Mouse (Mus musculus) midbrain, embryonic 15.5 days (tissue): ENCODE measurements around the gene Capn8. TPM values are rescaled to one million over a fixed set of nuclear protein-coding genes. Genes with fewer than 3 reads are reported as not detected.

ENCODE experiments used
- ATAC-seq: fragments of 200-750 bp; cut with Nextera tagmentation; replicated peaks from 2 replicates; pipeline ENCODE4 v1.8.0; 2017; ENCODE audit warnings: moderate TSS enrichment
- H3K27ac ChIP-seq: fragments of 300-500 bp; sonication (generic); 2 replicates; pipeline ENCODE4 v1.5.1; 2015; ENCODE audit warnings: mild to moderate bottlenecking, inconsistent platforms
- H3K27me3 ChIP-seq: fragments of 300-500 bp; sonication (generic); replicated peaks from 2 replicates; pipeline ENCODE4 v1.6.1; 2015; ENCODE audit warnings: inconsistent platforms
- H3K36me3 ChIP-seq: fragments of 300-500 bp; sonication (generic); replicated peaks from 2 replicates; pipeline ENCODE4 v1.6.1; 2015; ENCODE audit warnings: inconsistent platforms
- H3K4me1 ChIP-seq: fragments of 300-500 bp; sonication (generic); 2 replicates; pipeline ENCODE4 v1.6.1; 2015; ENCODE audit warnings: inconsistent platforms
- H3K4me2 ChIP-seq: fragments of 300-500 bp; sonication (generic); 2 replicates; pipeline ENCODE4 v1.6.1; 2015; ENCODE audit warnings: inconsistent platforms, mild to moderate bottlenecking, moderate library complexity
- H3K4me3 ChIP-seq: fragments of 300-500 bp; sonication (generic); 2 replicates; pipeline ENCODE4 v1.5.1; 2015; ENCODE audit warnings: mild to moderate bottlenecking, inconsistent platforms
- H3K9ac ChIP-seq: fragments of 300-500 bp; sonication (generic); 2 replicates; pipeline ENCODE4 v1.6.1; 2015; ENCODE audit warnings: mild to moderate bottlenecking, inconsistent platforms
- H3K9me3 ChIP-seq: fragments of 300-500 bp; sonication (generic); 2 replicates; pipeline ENCODE4 v1.6.1; 2016; ENCODE audit warnings: inconsistent platforms
- WGBS: fragments of 180-500 bp; shearing (Covaris S2); methylation state at CpG from one replicate; pipeline ENCODE4 v1.1.7; 2015; ENCODE audit warnings: mixed read lengths; 5-methylcytosine and 5-hydroxymethylcytosine counted together
- polyA plus RNA-seq: library from polyadenylated mRNA; unstranded; fragments of >200 nt; fragmentation: Nextera tagmentation; extraction: Ambion mirVana; gene quantifications from 2 replicates; pipeline ENCODE4 v1.2.1, GENCODE M21; 2015

Capn8 gene
- 0.06 and 0.11 TPM in 2 replicates for polyA plus RNA-seq

- Histone ChIP-seq H3K36me3 (no peaks in the 10 kb centered on the region), H3K9ac (no peak within 1 kb of the TSS), H3K4me1 (peaks cover 11% of the 10 kb centered on the region), H3K27ac (no peak within 1 kb of the TSS), H3K9me3 (no peaks in the 10 kb centered on the region), H3K27me3 (peaks cover 4% of the 10 kb centered on the region; the same call in 1 of the 2 replicates), H3K4me2 (no peak within 1 kb of the TSS), H3K4me3 (no peak within 1 kb of the TSS)
- no peak for ATAC-seq
- WGBS: 80% methylated on average over 5 of the region's 5 CpGs
Measured at GRCm38 (mm10) chr1:182564408-182565120, at the start of gene Capn8. Capn8 (plus strand) TSS chr1:182565007.

- Histone ChIP-seq H3K36me3 (peaks cover 2% of the 10 kb centered on the region; the same call in 1 of the 2 replicates), H3K9me3 (no peaks in the 10 kb centered on the region), H3K27me3 (peaks cover 7% of the 10 kb centered on the region), H3K27ac (peak within 1 kb of the TSS; percentile 87), H3K4me2 (peak within 1 kb of the TSS; percentile 82), H3K4me1 (peaks cover 20% of the 10 kb centered on the region), H3K4me3 (peak within 1 kb of the TSS; percentile 81), H3K9ac (peak within 1 kb of the TSS; percentile 87)
- under 1% methylated on average over 80 of the region's 84 CpGs for WGBS
- ATAC-seq: peak; percentile 98
Measured at GRCm38 (mm10) chr1:182516758-182517676, 47.8 kb upstream of the Capn8 start, which contains the start of gene Capn2. Capn2 (minus strand) TSS chr1:182517608.

DNA sequence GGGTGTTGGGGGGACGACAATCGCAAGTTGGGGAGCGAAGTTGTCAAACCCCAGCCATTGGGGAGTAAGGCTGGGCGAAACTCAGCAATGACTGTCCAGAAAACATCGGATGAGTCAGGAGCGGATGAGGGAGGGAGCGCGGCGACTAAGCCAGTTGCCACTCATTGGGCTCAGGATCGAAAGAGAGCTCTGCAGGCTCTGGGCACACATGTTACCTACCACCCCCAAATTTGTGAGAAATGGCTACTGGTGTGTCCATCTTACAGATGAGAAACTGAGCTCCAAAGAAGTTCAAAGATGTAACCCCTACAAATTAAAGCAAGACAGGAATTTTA is 47.2 kb upstream of the Capn8 start:
- H3K27me3 ChIP-seq: peaks cover 7% of the 10 kb centered on the region
- H3K4me1 ChIP-seq: peaks cover 20% of the 10 kb centered on the region
- H3K9me3 ChIP-seq: no peaks in the 10 kb centered on the region
- 2% methylated on average over 10 of the region's 10 CpGs for WGBS
- H3K4me2 ChIP-seq: peak overlapping the region; percentile 82
- peak overlapping the region; percentile 87 for H3K27ac ChIP-seq
- peak overlapping the region; percentile 87 for H3K9ac ChIP-seq
- peak; percentile 57 for ATAC-seq
- peak overlapping the region; percentile 81 for H3K4me3 ChIP-seq
- H3K36me3 ChIP-seq: no peaks in the 10 kb centered on the region

DNA sequence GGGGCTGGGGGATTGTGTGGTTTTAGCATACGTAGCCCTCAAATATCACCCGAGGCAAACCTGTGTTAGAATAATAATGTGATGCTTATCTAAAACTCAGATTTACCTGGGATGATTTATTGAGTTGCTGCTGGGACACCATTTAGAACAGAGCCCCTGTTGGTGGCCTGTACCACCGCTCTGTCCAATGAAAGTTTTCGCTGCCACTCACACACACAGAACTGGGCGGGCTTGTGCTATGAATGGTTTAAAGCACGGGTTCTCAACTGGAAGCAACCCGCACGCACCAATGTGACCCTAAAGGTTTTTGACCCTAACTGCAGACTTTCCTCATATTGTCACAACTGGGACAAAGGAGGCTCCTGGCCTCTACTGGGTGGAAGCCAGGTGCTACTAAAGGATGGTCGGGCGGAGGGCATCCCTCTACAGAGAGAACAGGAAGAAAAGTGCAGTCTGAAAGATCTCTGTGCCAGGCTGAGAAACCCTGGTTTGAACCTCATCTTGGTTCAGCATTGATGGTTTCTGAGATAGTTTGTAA is 46.6 kb upstream of the Capn8 start:
- H3K27ac ChIP-seq: no peak overlapping the region
- no peak overlapping the region for H3K4me2 ChIP-seq
- 53% methylated on average over 10 of the region's 10 CpGs for WGBS
- H3K9ac ChIP-seq: no peak overlapping the region
- ATAC-seq: no peak
- H3K9me3 ChIP-seq: no peaks in the 10 kb centered on the region
- no peaks in the 10 kb centered on the region for H3K36me3 ChIP-seq
- H3K4me1 ChIP-seq: peaks cover 20% of the 10 kb centered on the region
- H3K27me3 ChIP-seq: peaks cover 7% of the 10 kb centered on the region
- H3K4me3 ChIP-seq: no peak overlapping the region

DNA sequence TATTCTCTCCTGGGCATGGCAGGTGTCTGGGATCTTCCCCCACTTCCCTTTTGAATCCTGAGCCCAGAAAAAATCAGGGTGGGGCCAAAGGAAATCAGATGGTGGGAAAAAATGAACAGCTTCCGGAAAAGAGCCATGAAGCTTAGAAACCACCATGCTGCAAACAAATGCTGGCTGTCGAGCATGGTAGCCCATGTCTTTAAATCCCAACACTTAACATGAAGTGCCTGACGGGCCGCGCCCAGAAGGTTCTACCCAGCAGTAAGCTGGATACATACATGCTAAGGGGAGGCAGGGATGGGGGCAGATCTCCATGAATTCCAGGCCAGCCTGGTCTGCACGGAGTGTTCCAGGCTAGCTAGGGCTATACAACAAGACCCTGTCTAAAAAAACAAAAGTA is 46.0 kb upstream of the Capn8 start:
- Histone ChIP-seq H3K9me3 (no peaks in the 10 kb centered on the region), H3K27ac (no peak overlapping the region), H3K36me3 (no peaks in the 10 kb centered on the region), H3K4me1 (peaks cover 20% of the 10 kb centered on the region), H3K9ac (no peak overlapping the region), H3K4me2 (no peak overlapping the region), H3K4me3 (no peak overlapping the region), H3K27me3 (peaks cover 7% of the 10 kb centered on the region)
- WGBS: 93% methylated on average over 6 of the region's 6 CpGs
- no peak for ATAC-seq

GRCm38 (mm10) chr1:182519341-182519740 is 45.5 kb upstream of the Capn8 start:
- H3K27ac ChIP-seq: no peak overlapping the region
- no peak for ATAC-seq
- H3K4me2 ChIP-seq: no peak overlapping the region
- 75% methylated on average over 5 of the region's 5 CpGs for WGBS
- no peaks in the 10 kb centered on the region for H3K36me3 ChIP-seq
- peaks cover 7% of the 10 kb centered on the region for H3K27me3 ChIP-seq
- no peak overlapping the region for H3K4me3 ChIP-seq
- no peaks in the 10 kb centered on the region for H3K9me3 ChIP-seq
- no peak overlapping the region for H3K9ac ChIP-seq
- peaks cover 20% of the 10 kb centered on the region for H3K4me1 ChIP-seq

- Histone ChIP-seq H3K4me2 (no peak overlapping the region), H3K9ac (no peak overlapping the region), H3K27ac (no peak overlapping the region), H3K36me3 (no peaks in the 10 kb centered on the region), H3K4me3 (no peak overlapping the region), H3K4me1 (peaks cover 15% of the 10 kb centered on the region), H3K9me3 (no peaks in the 10 kb centered on the region), H3K27me3 (peaks cover 7% of the 10 kb centered on the region)
- WGBS: 26% methylated on average over 14 of the region's 14 CpGs
- no peak for ATAC-seq
Measured at GRCm38 (mm10) chr1:182520091-182520937, 44.5 kb upstream of the Capn8 start.

DNA sequence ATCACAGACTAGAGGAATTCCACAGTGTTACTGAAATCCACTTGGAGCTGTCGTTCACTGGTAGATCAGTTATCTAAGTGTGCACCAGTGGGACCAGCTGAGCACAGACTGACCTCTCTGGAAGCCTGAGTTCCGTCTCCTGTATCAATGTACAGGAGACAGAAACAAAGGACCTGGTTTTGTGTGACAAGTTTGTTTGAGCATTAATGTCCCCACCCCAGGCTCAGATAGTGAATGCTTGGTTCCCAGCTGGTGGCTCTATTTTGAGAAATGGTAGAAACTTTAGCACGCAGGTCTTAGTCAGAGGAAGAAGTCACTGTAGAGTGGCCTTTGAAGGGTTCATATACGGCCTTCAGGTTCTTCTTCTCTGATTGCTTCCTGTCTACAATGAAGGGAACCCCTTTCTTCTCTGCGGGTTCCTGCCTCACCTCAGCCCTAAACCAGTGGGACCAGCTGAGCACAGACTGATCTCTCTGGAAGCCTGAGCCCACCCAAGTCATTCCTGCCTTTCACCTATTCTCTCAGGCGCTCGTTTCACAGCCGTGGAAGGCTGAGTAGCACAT is 43.8 kb upstream of the Capn8 start:
- WGBS: 78% methylated on average over 8 of the region's 8 CpGs
- Histone ChIP-seq H3K4me3 (no peak overlapping the region), H3K27ac (no peak overlapping the region), H3K27me3 (peaks cover 7% of the 10 kb centered on the region), H3K4me2 (no peak overlapping the region), H3K36me3 (no peaks in the 10 kb centered on the region), H3K9me3 (no peaks in the 10 kb centered on the region), H3K9ac (no peak overlapping the region), H3K4me1 (peaks cover 8% of the 10 kb centered on the region)
- no peak for ATAC-seq

DNA sequence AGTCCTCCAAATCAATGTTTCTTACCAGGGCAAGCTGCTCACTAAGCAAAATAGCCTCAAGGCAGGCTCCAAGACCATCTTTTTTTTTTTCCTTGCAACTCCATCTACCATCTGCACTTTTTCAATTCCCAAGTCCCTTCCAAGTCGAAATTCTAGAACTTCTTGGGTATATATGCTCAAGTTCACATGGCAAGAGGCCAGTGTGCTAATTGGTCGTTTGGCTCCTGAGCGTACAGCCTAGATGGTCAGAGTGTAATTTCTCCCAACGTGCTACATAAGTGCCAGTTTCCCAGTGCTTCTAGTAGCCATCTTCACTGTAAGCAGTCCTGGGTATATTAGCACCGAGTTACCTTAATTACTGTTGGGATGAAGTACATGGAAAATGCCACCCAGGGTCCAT is 41.8 kb upstream of the Capn8 start:
- Histone ChIP-seq H3K9ac (no peak overlapping the region), H3K27ac (no peak overlapping the region), H3K27me3 (peaks cover 16% of the 10 kb centered on the region), H3K36me3 (no peaks in the 10 kb centered on the region), H3K4me3 (no peak overlapping the region), H3K4me2 (no peak overlapping the region), H3K4me1 (peaks cover 7% of the 10 kb centered on the region; the same call in 1 of the 2 replicates), H3K9me3 (no peaks in the 10 kb centered on the region)
- no peak for ATAC-seq
- WGBS: 76% methylated on average over 5 of the region's 5 CpGs

GRCm38 (mm10) chr1:182523692-182524091 is 41.1 kb upstream of the Capn8 start:
- H3K4me2 ChIP-seq: no peak overlapping the region
- no peak overlapping the region for H3K4me3 ChIP-seq
- 78% methylated on average over 3 of the region's 3 CpGs for WGBS
- no peak for ATAC-seq
- H3K9ac ChIP-seq: no peak overlapping the region
- H3K27ac ChIP-seq: no peak overlapping the region
- peaks cover 17% of the 10 kb centered on the region for H3K27me3 ChIP-seq
- peaks cover 14% of the 10 kb centered on the region for H3K4me1 ChIP-seq
- no peaks in the 10 kb centered on the region for H3K36me3 ChIP-seq
- H3K9me3 ChIP-seq: no peaks in the 10 kb centered on the region

DNA sequence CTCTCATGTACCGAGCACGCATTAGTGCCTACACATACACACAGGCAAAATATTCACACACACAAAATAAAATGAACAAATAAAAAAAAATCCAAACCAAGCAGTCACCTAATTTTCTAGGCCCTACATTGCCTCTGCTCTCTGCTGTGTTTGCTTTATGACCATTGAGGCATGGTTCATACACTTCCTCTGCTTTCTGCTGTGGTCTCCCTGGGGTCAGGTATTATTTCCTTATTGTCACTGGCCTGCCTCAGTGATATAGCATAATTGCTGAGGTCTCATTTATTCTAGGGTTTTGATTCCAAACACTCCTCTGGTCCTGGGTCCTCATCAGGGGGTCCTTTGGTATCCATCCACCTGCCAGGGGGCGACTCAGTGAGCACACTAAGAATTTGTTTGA is 39.2 kb upstream of the Capn8 start:
- Histone ChIP-seq H3K4me2 (no peak overlapping the region), H3K27me3 (peaks cover 10% of the 10 kb centered on the region; the same call in 1 of the 2 replicates), H3K4me3 (no peak overlapping the region), H3K36me3 (no peaks in the 10 kb centered on the region), H3K27ac (no peak overlapping the region), H3K9me3 (no peaks in the 10 kb centered on the region), H3K9ac (no peak overlapping the region), H3K4me1 (peaks cover 15% of the 10 kb centered on the region)
- ATAC-seq: no peak
- 91% methylated on average over 3 of the region's 3 CpGs for WGBS
